Mouse (Mus musculus): ENCODE data around the gene Slc11a1. TPM values are rescaled to one million over a fixed set of nuclear protein-coding genes. Genes with fewer than 3 reads are reported as not detected.

Slc11a1 gene
- polyA plus RNA-seq, 1 experiment from 2014 or later, result 1.8 TPM

- peak overlapping the region; percentile 66 for H3K9ac ChIP-seq
- peaks cover 24% of the 10 kb centered on the region for H3K4me1 ChIP-seq
- peak overlapping the region; percentile 80 for H3K4me2 ChIP-seq
- no peaks in the 10 kb centered on the region for H3K9me3 ChIP-seq
- peak; percentile 85 for ATAC-seq (ENCODE audit: insufficient number of reproducible peaks, insufficient read depth, low FRiP score, low TSS enrichment, low read depth)
- peak overlapping the region; percentile 93 for H3K27ac ChIP-seq
- H3K36me3 ChIP-seq, result peaks cover 23% of the 10 kb centered on the region
- peak overlapping the region; percentile 46 for H3K4me3 ChIP-seq
- no peaks in the 10 kb centered on the region for H3K27me3 ChIP-seq
- WGBS, result under 1% methylated on average over 40 of the region's 41 CpGs
Observed at GRCm38 (mm10) chr1:74397268-74397918, 22.4 kb downstream of the Slc11a1 start.

- Histone ChIP-seq H3K4me3 (peak overlapping the region; percentile 46), H3K27me3 (no peaks in the 10 kb centered on the region), H3K9me3 (no peaks in the 10 kb centered on the region), H3K9ac (peak overlapping the region; percentile 66), H3K36me3 (peaks cover 23% of the 10 kb centered on the region), H3K4me1 (peaks cover 18% of the 10 kb centered on the region), H3K27ac (peak overlapping the region; percentile 93), H3K4me2 (peak overlapping the region; percentile 80)
- peak; percentile 12 for ATAC-seq (ENCODE audit: insufficient number of reproducible peaks, insufficient read depth, low FRiP score, low TSS enrichment, low read depth)
- WGBS, result 3% methylated on average over 11 of the region's 11 CpGs
Observed at GRCm38 (mm10) chr1:74397919-74398451, 23.0 kb downstream of the Slc11a1 start.

GRCm38 (mm10) chr1:74400531-74400930 is 25.5 kb downstream of the Slc11a1 start:
- no peak for ATAC-seq (ENCODE audit: insufficient number of reproducible peaks, insufficient read depth, low FRiP score, low TSS enrichment, low read depth)
- 76% methylated on average over 3 of the region's 3 CpGs for WGBS
- H3K9me3 ChIP-seq, result no peaks in the 10 kb centered on the region
- no peak overlapping the region for H3K27ac ChIP-seq
- H3K36me3 ChIP-seq, result no peaks in the 10 kb centered on the region
- H3K4me3 ChIP-seq, result no peak overlapping the region
- H3K4me2 ChIP-seq, result no peak overlapping the region
- no peaks in the 10 kb centered on the region for H3K27me3 ChIP-seq
- H3K9ac ChIP-seq, result no peak overlapping the region
- H3K4me1 ChIP-seq, result peaks cover 5% of the 10 kb centered on the region; the same call in 1 of the 2 replicates

- no peak overlapping the region for H3K4me2 ChIP-seq
- no peaks in the 10 kb centered on the region for H3K27me3 ChIP-seq
- H3K9me3 ChIP-seq, result no peaks in the 10 kb centered on the region
- no peak overlapping the region for H3K27ac ChIP-seq
- ATAC-seq (ENCODE audit: insufficient number of reproducible peaks, insufficient read depth, low FRiP score, low TSS enrichment, low read depth), result no peak
- H3K4me3 ChIP-seq, result no peak overlapping the region
- H3K9ac ChIP-seq, result no peak overlapping the region
- WGBS, result 46% methylated on average over 16 of the region's 16 CpGs
- H3K36me3 ChIP-seq, result no peaks in the 10 kb centered on the region
- peaks cover 5% of the 10 kb centered on the region; the same call in 1 of the 2 replicates for H3K4me1 ChIP-seq
Observed at GRCm38 (mm10) chr1:74401015-74401702, 26.2 kb downstream of the Slc11a1 start.

- H3K36me3 ChIP-seq, result no peaks in the 10 kb centered on the region
- no peak overlapping the region for H3K27ac ChIP-seq
- no peak for ATAC-seq (ENCODE audit: insufficient number of reproducible peaks, insufficient read depth, low FRiP score, low TSS enrichment, low read depth)
- H3K9me3 ChIP-seq, result no peaks in the 10 kb centered on the region
- H3K27me3 ChIP-seq, result no peaks in the 10 kb centered on the region
- H3K4me3 ChIP-seq, result no peak overlapping the region
- H3K4me2 ChIP-seq, result no peak overlapping the region
- no peaks in the 10 kb centered on the region for H3K4me1 ChIP-seq
- no peak overlapping the region for H3K9ac ChIP-seq
- WGBS, result 90% methylated on average over 4 of the region's 4 CpGs
Observed at GRCm38 (mm10) chr1:74404206-74404605, 29.2 kb downstream of the Slc11a1 start.

GRCm38 (mm10) chr1:74408589-74409504 is 33.9 kb downstream of the Slc11a1 start, which contains the start of gene Vil1:
Gene Vil1, plus strand, starts transcription at chr1:74409376.
- Histone ChIP-seq H3K9me3 (no peaks in the 10 kb centered on the region), H3K4me1 (peaks cover 2% of the 10 kb centered on the region; the same call in 1 of the 2 replicates), H3K27ac (no peak within 1 kb of the TSS), H3K36me3 (no peaks in the 10 kb centered on the region), H3K27me3 (no peaks in the 10 kb centered on the region), H3K9ac (no peak within 1 kb of the TSS), H3K4me3 (no peak within 1 kb of the TSS), H3K4me2 (no peak within 1 kb of the TSS)
- ATAC-seq (ENCODE audit: insufficient number of reproducible peaks, insufficient read depth, low FRiP score, low TSS enrichment, low read depth), result no peak
- 63% methylated on average over 15 of the region's 15 CpGs for WGBS

GRCm38 (mm10) chr1:74411753-74412325 is 36.8 kb downstream of the Slc11a1 start:
- no peak overlapping the region for H3K27ac ChIP-seq
- 50% methylated on average over 2 of the region's 2 CpGs for WGBS

GRCm38 (mm10) chr1:74412711-74413110 is 37.7 kb downstream of the Slc11a1 start:
- Histone ChIP-seq H3K4me2 (no peak overlapping the region), H3K9ac (no peak overlapping the region), H3K27me3 (no peaks in the 10 kb centered on the region), H3K27ac (no peak overlapping the region), H3K9me3 (no peaks in the 10 kb centered on the region), H3K4me3 (no peak overlapping the region), H3K36me3 (no peaks in the 10 kb centered on the region), H3K4me1 (peaks cover 2% of the 10 kb centered on the region; the same call in 1 of the 2 replicates)
- 79% methylated on average over 8 of the region's 8 CpGs for WGBS
- ATAC-seq (ENCODE audit: insufficient number of reproducible peaks, insufficient read depth, low FRiP score, low TSS enrichment, low read depth), result no peak

More at GRCm38 (mm10) chr1:74411753-74412325, 36.8 kb downstream of the Slc11a1 start:
- Histone ChIP-seq H3K36me3 (no peaks in the 10 kb centered on the region), H3K27me3 (no peaks in the 10 kb centered on the region), H3K9me3 (no peaks in the 10 kb centered on the region), H3K4me1 (peaks cover 2% of the 10 kb centered on the region; the same call in 1 of the 2 replicates), H3K4me2 (no peak overlapping the region), H3K4me3 (no peak overlapping the region), H3K9ac (no peak overlapping the region)
- ATAC-seq (ENCODE audit: insufficient number of reproducible peaks, insufficient read depth, low FRiP score, low TSS enrichment, low read depth), result no peak

- Histone ChIP-seq H3K9me3 (no peaks in the 10 kb centered on the region), H3K9ac (no peak overlapping the region), H3K4me2 (no peak overlapping the region), H3K27me3 (no peaks in the 10 kb centered on the region), H3K4me1 (peaks cover 2% of the 10 kb centered on the region; the same call in 1 of the 2 replicates), H3K27ac (no peak overlapping the region), H3K36me3 (no peaks in the 10 kb centered on the region), H3K4me3 (no peak overlapping the region)
- ATAC-seq (ENCODE audit: insufficient number of reproducible peaks, insufficient read depth, low FRiP score, low TSS enrichment, low read depth), result no peak
- 37% methylated on average over 4 of the region's 4 CpGs for WGBS
Observed at GRCm38 (mm10) chr1:74415143-74415542, 40.1 kb downstream of the Slc11a1 start.

GRCm38 (mm10) chr1:74418747-74419439 is 43.9 kb downstream of the Slc11a1 start:
- Histone ChIP-seq H3K9ac (no peak overlapping the region), H3K27ac (no peak overlapping the region), H3K9me3 (no peaks in the 10 kb centered on the region), H3K27me3 (no peaks in the 10 kb centered on the region), H3K4me2 (no peak overlapping the region), H3K4me3 (no peak overlapping the region), H3K36me3 (no peaks in the 10 kb centered on the region), H3K4me1 (peaks cover 4% of the 10 kb centered on the region)
- WGBS, result 80% methylated on average over 17 of the region's 17 CpGs
- no peak for ATAC-seq (ENCODE audit: insufficient number of reproducible peaks, insufficient read depth, low FRiP score, low TSS enrichment, low read depth)
